Mouse (Mus musculus): ENCODE results near the gene Large1. TPM values are rescaled to one million over a fixed set of nuclear protein-coding genes. Genes with fewer than 3 reads are reported as not detected.

The Large1 gene
- polyA plus RNA-seq, 1 experiment from 2014 or later: 0.86 TPM

DNA sequence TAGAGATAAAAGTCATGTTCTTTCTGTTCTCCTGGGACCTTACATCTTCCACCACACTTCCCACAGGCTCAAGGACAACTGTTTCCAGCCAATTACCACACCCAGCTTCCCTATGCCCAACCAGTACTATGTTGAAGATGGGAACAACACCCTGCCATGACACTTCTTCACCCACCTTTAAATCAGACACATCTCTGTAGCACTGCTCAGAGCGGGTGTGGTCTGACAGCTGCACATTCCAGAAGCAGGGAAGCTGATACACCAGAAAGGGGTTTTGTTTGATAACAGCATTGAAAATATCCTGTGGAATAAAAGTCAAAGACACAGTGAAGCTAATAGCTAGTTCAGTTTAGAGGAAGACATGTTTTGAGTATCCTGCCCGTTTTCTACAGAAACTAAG, 470.3 kb downstream of the Large1 start:
- Histone ChIP-seq H3K4me2 (no peak overlapping the region), H3K27me3 (no peaks in the 10 kb centered on the region), H3K27ac (replicated peaks) (no peak overlapping the region), H3K4me1 (replicated peaks) (no peaks in the 10 kb centered on the region), H3K36me3 (replicated peaks) (no peaks in the 10 kb centered on the region), H3K9ac (no peak overlapping the region), H3K4me3 (replicated peaks) (no peak overlapping the region), H3K9me3 (replicated peaks) (no peaks in the 10 kb centered on the region)
- no peak for ATAC-seq (ENCODE audit: insufficient read depth)
- WGBS (ENCODE audit: insufficient replicate concordance): 64% methylated on average over 2 of the region's 2 CpGs

DNA sequence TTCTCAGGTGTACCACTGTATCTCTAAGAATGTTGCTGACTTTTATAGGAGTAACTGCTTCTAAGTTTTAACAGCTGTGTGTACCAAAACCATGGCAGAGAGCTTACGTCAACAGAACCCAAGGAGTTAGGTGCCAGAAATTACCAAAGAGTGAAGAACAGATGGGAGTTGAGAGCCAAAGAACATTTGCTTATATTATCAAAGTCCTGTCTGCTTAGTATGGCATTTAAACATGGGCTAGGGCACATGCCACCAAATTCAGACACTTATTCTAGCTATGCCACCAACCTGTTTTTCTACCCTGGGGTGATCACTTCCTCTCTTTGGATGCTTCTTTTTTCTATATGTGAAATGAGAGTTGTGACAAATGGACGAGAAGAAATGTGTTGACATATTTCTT, 479.9 kb downstream of the Large1 start:
- no peaks in the 10 kb centered on the region for H3K9me3 ChIP-seq (replicated peaks)
- no peak overlapping the region for H3K4me3 ChIP-seq (replicated peaks)
- 53% methylated on average over 2 of the region's 2 CpGs for WGBS (ENCODE audit: insufficient replicate concordance)
- no peaks in the 10 kb centered on the region for H3K36me3 ChIP-seq (replicated peaks)
- H3K4me2 ChIP-seq: no peak overlapping the region
- no peaks in the 10 kb centered on the region for H3K27me3 ChIP-seq
- H3K27ac ChIP-seq (replicated peaks): no peak overlapping the region
- no peak overlapping the region for H3K9ac ChIP-seq
- no peaks in the 10 kb centered on the region for H3K4me1 ChIP-seq (replicated peaks)
- ATAC-seq (ENCODE audit: insufficient read depth): no peak

DNA sequence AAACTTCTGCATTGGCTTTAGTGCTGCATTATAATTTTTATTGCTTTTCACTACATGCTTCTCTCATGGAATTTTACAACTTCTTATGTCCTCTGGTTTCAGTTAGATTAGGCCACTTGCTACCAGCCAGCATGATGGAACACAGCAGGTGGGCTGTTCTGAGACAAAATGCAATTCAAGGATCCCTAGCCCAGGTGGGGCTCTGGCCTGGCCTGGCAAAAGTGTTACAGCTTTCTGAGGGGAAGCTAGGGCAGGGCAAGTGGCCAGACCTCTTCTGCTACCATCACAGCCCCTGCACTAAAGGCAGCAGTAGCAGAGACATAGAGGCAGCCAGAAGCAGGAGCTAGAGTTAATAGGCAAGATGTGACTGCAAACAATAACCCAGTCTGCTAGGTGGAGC, 506.5 kb downstream of the Large1 start:
- H3K36me3 ChIP-seq (replicated peaks): no peaks in the 10 kb centered on the region; the same call in 1 of the 2 replicates
- H3K4me3 ChIP-seq (replicated peaks): no peak overlapping the region
- no peak overlapping the region for H3K9ac ChIP-seq
- H3K4me2 ChIP-seq: no peak overlapping the region
- no peaks in the 10 kb centered on the region for H3K9me3 ChIP-seq (replicated peaks)
- no peaks in the 10 kb centered on the region for H3K27me3 ChIP-seq
- ATAC-seq (ENCODE audit: insufficient read depth): no peak
- H3K27ac ChIP-seq (replicated peaks): no peak overlapping the region
- no peaks in the 10 kb centered on the region for H3K4me1 ChIP-seq (replicated peaks)

DNA sequence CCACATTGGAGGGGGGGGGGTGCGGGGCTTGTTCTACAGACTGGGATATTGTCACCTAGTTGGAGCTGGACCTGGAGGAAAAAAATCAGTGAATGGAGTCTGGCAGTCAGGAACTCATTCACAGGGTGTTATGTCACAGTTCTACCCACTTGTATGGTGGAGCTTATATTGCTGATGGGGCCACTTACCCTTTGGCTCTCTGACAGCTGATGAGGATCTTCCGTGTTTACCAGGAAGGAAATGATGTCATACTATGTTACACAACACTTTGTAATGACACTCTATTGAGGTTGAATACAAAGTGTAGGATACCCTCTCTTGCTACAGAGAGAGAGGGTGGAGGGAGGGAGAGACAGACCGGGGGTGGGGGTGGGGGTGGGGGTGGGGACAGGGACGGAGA, 517.5 kb downstream of the Large1 start:
- Histone ChIP-seq H3K36me3 (replicated peaks) (no peaks in the 10 kb centered on the region), H3K9ac (no peak overlapping the region), H3K4me2 (no peak overlapping the region), H3K27me3 (no peaks in the 10 kb centered on the region), H3K27ac (replicated peaks) (no peak overlapping the region), H3K4me1 (replicated peaks) (no peaks in the 10 kb centered on the region), H3K9me3 (replicated peaks) (no peaks in the 10 kb centered on the region), H3K4me3 (replicated peaks) (no peak overlapping the region)
- 47% methylated on average over 4 of the region's 4 CpGs for WGBS (ENCODE audit: insufficient replicate concordance)
- ATAC-seq (ENCODE audit: insufficient read depth): no peak

DNA sequence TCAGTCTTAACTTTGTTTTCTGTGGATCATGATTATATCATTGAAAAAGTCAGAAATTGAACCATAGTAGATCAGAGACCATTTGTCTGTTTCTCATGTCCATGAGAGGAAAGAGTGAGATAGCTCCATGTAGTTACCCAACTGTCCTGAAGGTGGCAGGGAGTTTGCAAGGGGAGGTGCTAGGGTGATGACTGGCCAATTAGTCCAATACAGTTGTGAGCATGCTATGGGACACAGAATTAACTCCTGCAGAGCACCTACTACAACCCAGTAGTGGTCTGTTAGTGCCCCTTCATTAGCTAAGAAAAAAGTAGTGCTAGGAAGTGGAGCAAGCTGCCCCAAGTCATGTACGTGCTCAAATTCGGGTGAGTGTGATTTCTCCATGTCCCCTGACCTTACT, 520.2 kb downstream of the Large1 start:
- 69% methylated on average over 2 of the region's 2 CpGs for WGBS (ENCODE audit: insufficient replicate concordance)
- no peaks in the 10 kb centered on the region for H3K4me1 ChIP-seq (replicated peaks)

DNA sequence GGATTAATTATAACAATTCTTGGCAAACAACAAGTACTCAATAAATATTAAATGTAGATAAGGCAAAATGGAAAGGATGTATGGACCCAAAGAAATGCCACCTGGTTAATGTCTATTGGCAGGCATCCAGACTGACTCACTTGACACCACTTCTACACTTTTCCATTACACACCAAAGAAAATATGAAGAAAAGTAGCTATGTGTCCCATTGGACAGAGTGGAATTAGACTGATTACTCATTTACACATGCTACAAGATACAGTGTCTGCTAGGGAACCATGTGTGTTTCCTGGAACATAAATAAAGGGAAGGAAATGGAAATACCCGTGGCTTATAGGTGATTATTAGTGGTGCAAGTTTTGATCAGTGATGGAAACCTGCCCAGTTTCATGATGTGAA, 521.0 kb downstream of the Large1 start:
- Histone ChIP-seq H3K36me3 (replicated peaks) (no peaks in the 10 kb centered on the region), H3K9ac (no peak overlapping the region), H3K27ac (replicated peaks) (no peak overlapping the region), H3K9me3 (replicated peaks) (no peaks in the 10 kb centered on the region), H3K4me2 (no peak overlapping the region), H3K4me3 (replicated peaks) (no peak overlapping the region), H3K27me3 (no peaks in the 10 kb centered on the region), H3K4me1 (replicated peaks) (no peaks in the 10 kb centered on the region)
- 19% methylated on average over 1 of the region's 1 CpGs for WGBS (ENCODE audit: insufficient replicate concordance)
- ATAC-seq (ENCODE audit: insufficient read depth): no peak

More for the DNA sequence above, 520.2 kb downstream of the Large1 start:
- no peaks in the 10 kb centered on the region for H3K36me3 ChIP-seq (replicated peaks)
- no peaks in the 10 kb centered on the region for H3K27me3 ChIP-seq
- no peak overlapping the region for H3K4me2 ChIP-seq
- H3K4me3 ChIP-seq (replicated peaks): no peak overlapping the region
- no peaks in the 10 kb centered on the region for H3K9me3 ChIP-seq (replicated peaks)
- no peak overlapping the region for H3K9ac ChIP-seq
- H3K27ac ChIP-seq (replicated peaks): no peak overlapping the region
- ATAC-seq (ENCODE audit: insufficient read depth): no peak

DNA sequence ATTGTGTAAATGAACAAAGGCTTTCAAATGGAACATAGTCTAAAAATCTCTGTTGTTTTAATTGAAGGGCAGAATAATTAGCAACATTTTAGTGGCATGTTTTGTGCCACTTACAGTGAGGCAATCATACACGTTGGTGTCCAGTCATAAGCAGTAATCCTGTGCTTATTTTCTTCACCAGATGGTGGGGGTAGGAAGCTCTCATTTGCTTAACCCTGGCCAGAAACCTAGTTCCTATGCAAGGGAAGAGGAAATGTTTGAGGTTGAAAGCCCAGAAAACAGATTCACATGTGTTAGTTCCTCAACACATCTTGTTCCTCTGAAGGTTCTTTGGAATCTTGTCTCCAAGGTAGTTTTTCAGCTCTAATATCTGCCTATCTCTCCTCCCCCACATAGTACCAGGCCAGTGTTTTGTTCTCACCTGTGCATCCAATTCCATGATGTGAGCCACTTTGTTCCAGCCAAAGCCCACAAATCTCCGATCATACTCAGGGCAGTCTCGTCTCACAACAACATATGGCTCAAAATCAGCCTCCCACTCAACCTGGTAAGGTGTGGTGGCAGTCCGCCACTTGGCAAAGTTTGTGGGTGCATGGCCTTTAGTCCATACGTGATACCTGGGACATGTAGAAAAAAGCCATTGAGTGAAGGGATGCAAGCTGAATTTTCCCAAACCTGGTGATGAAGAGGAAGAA, 535.5 kb downstream of the Large1 start:
- H3K27me3 ChIP-seq: no peaks in the 10 kb centered on the region
- H3K4me3 ChIP-seq (replicated peaks): no peak overlapping the region
- no peaks in the 10 kb centered on the region for H3K4me1 ChIP-seq (replicated peaks)
- H3K9ac ChIP-seq: no peak overlapping the region
- H3K9me3 ChIP-seq (replicated peaks): no peaks in the 10 kb centered on the region
- 56% methylated on average over 5 of the region's 5 CpGs for WGBS (ENCODE audit: insufficient replicate concordance)
- H3K27ac ChIP-seq (replicated peaks): no peak overlapping the region
- ATAC-seq (ENCODE audit: insufficient read depth): no peak
- H3K36me3 ChIP-seq (replicated peaks): no peaks in the 10 kb centered on the region
- H3K4me2 ChIP-seq: no peak overlapping the region

DNA sequence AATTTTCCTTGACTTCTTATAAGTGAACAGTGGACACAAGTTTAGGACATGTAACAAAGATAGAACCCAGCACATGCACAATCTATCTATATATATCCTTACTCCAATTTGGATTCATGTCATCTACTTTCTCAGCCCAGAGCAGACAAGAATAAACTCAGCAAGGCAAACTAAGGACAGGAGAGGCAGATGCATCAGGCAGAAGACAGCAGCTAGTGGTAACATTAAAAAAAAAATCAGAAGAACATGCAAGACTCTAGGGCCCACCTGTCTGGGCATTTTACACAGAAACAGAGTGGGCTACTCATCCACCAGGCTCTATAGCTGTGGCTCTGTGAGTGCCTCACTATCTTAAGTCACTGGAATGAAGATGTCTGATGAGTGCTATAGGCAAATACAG, 536.7 kb downstream of the Large1 start:
- Histone ChIP-seq H3K4me3 (replicated peaks) (no peak overlapping the region), H3K4me2 (no peak overlapping the region), H3K4me1 (replicated peaks) (no peaks in the 10 kb centered on the region), H3K9me3 (replicated peaks) (no peaks in the 10 kb centered on the region), H3K9ac (no peak overlapping the region), H3K27ac (replicated peaks) (no peak overlapping the region), H3K36me3 (replicated peaks) (no peaks in the 10 kb centered on the region), H3K27me3 (no peaks in the 10 kb centered on the region)
- ATAC-seq (ENCODE audit: insufficient read depth): no peak

DNA sequence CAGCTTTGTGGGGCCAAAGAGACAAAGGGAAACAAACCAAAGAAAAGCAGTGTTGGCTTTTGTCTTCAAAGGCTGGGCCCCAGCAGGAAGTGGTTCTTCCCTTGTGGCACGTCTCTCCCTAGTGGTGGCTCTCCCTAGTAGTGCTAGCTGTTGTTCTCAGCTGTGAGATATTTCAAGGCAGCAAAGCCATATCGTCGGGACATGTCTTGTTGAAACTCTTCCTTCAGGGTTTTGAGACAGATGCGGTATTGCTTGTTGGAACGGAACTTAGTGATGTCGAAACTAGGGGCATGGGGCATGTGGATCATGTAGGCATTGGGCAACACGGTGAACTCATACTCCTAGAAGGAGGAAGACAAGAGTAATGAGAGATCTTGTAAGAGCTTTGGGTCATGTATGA, 537.7 kb downstream of the Large1 start:
- Histone ChIP-seq H3K4me2 (no peak overlapping the region), H3K9me3 (replicated peaks) (no peaks in the 10 kb centered on the region), H3K27ac (replicated peaks) (no peak overlapping the region), H3K9ac (no peak overlapping the region), H3K36me3 (replicated peaks) (no peaks in the 10 kb centered on the region), H3K4me3 (replicated peaks) (no peak overlapping the region), H3K4me1 (replicated peaks) (no peaks in the 10 kb centered on the region), H3K27me3 (no peaks in the 10 kb centered on the region)
- WGBS (ENCODE audit: insufficient replicate concordance): 46% methylated on average over 7 of the region's 7 CpGs
- ATAC-seq (ENCODE audit: insufficient read depth): peak; percentile 44; the same call in 1 of the 2 replicates

DNA sequence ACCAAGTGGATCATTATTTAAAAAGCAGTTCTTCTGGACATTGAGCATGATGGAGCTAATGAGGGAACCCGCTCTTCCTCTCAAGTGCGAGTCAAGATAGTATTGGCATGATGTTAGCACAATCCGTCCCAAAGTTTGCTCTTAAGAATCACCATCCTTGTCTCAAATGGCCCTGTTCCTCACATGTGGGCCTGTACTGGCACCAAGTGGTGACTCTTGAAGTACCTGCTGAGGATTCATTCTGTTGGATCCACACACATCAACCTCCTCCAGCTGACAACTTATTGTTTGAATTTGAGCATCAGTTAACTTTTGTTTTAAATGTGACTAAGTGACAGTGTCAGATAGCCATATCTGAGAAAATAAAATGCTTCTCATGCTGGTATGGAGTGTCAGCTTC, 540.6 kb downstream of the Large1 start:
- no peak overlapping the region for H3K27ac ChIP-seq (replicated peaks)
- H3K4me2 ChIP-seq: no peak overlapping the region
- no peak overlapping the region for H3K4me3 ChIP-seq (replicated peaks)
- no peaks in the 10 kb centered on the region for H3K9me3 ChIP-seq (replicated peaks)
- no peaks in the 10 kb centered on the region for H3K36me3 ChIP-seq (replicated peaks)
- H3K27me3 ChIP-seq: no peaks in the 10 kb centered on the region
- H3K9ac ChIP-seq: no peak overlapping the region
- H3K4me1 ChIP-seq (replicated peaks): no peaks in the 10 kb centered on the region
- no peak for ATAC-seq (ENCODE audit: insufficient read depth)
- 63% methylated on average over 3 of the region's 3 CpGs for WGBS (ENCODE audit: insufficient replicate concordance)

DNA sequence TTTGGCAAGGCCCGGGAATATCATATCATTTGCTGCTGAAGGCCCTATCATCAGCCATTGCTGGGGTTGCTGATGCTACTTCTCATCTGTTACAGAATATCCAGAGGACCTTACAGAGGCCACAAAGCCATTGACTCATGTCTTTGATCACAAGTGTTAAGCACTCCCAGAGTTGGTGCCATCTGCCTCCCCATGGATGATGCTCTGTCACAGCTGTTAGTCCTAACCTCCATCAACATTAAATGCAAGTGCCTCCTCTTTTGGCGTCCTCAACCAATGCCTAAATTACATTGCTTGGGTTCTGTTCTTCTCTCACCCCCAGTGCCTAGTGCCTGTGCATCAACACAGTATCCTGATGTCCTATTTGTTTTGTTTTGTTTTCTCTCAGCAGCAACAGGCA, 551.8 kb downstream of the Large1 start:
- Histone ChIP-seq H3K36me3 (replicated peaks) (no peaks in the 10 kb centered on the region), H3K27me3 (no peaks in the 10 kb centered on the region), H3K9me3 (replicated peaks) (no peaks in the 10 kb centered on the region), H3K4me2 (no peak overlapping the region), H3K27ac (replicated peaks) (no peak overlapping the region), H3K9ac (no peak overlapping the region), H3K4me1 (replicated peaks) (no peaks in the 10 kb centered on the region), H3K4me3 (replicated peaks) (no peak overlapping the region)
- no peak for ATAC-seq (ENCODE audit: insufficient read depth)
- 45% methylated on average over 2 of the region's 2 CpGs for WGBS (ENCODE audit: insufficient replicate concordance)

DNA sequence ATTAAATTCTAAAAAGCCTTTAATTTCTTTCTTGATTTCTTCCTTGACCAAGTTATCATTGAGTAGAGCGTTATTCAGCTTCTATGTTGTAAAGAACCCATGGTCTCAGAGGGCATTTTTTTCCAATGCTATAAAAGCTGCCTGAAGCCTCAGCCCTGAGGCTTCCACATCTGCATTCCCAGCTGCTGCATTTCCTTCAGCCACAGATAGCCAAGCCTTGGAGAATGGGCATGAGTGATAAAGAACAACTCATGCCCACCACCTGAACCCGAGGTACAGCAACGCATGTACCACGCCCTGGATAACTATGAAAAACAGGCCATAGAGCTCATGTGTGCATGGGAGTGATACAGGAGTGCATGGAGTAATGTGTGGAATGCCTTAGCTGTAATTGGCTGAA, 572.7 kb downstream of the Large1 start:
- H3K4me1 ChIP-seq (replicated peaks): no peaks in the 10 kb centered on the region
- H3K27ac ChIP-seq (replicated peaks): no peak overlapping the region
- no peaks in the 10 kb centered on the region for H3K36me3 ChIP-seq (replicated peaks)
- H3K9ac ChIP-seq: no peak overlapping the region
- WGBS (ENCODE audit: insufficient replicate concordance): 81% methylated on average over 4 of the region's 4 CpGs
- H3K4me2 ChIP-seq: no peak overlapping the region
- no peak overlapping the region for H3K4me3 ChIP-seq (replicated peaks)
- no peaks in the 10 kb centered on the region for H3K27me3 ChIP-seq
- ATAC-seq (ENCODE audit: insufficient read depth): no peak
- no peaks in the 10 kb centered on the region for H3K9me3 ChIP-seq (replicated peaks)

All from liver, embryonic 15.5 days (tissue).